Mouse (Mus musculus) liver, postnatal 0 days (tissue): ENCODE data around the gene Atf7ip. TPM values are rescaled to one million over a fixed set of nuclear protein-coding genes. Genes with fewer than 3 reads are reported as not detected.

Source experiments
- ATAC-seq: fragments of 200-750 bp; cut with Nextera tagmentation; 2 replicates; pipeline ENCODE4 v1.8.0; 2017; ENCODE audit warnings: mild to moderate bottlenecking, moderate library complexity
- DNase-seq: peaks from one replicate; pipeline ENCODE4 v3.0.0-alpha.2; 2016
- H3K27ac ChIP-seq: fragments of 300-500 bp; sonication (generic); 2 replicates; pipeline ENCODE4 v1.5.1; 2014; ENCODE audit warnings: antibody characterized with exemption, moderate library complexity, mild to moderate bottlenecking, low read depth
- H3K27me3 ChIP-seq: fragments of 300-500 bp; sonication (generic); 2 replicates; pipeline ENCODE4 v1.6.1; 2014; ENCODE audit warnings: low read length, control low read depth, mixed read lengths; ENCODE audit not compliant: insufficient read depth
- H3K36me3 ChIP-seq: fragments of 300-500 bp; sonication (generic); replicated peaks from 2 replicates; pipeline ENCODE4 v1.6.1; 2014; ENCODE audit warnings: mild to moderate bottlenecking, control low read depth, low read length, moderate library complexity, mixed read lengths; ENCODE audit not compliant: insufficient read depth
- H3K4me1 ChIP-seq: fragments of 300-500 bp; sonication (generic); 2 replicates; pipeline ENCODE4 v1.6.1; 2014; ENCODE audit warnings: antibody characterized with exemption, mild to moderate bottlenecking, control low read depth; ENCODE audit not compliant: insufficient read depth
- H3K4me2 ChIP-seq: fragments of 300-500 bp; sonication (generic); 2 replicates; pipeline ENCODE4 v1.6.1; 2014; ENCODE audit warnings: low read depth, mild to moderate bottlenecking, low read length, moderate library complexity, mixed read lengths
- H3K4me3 ChIP-seq: fragments of 300-500 bp; sonication (generic); 2 replicates; pipeline ENCODE4 v1.5.1; 2014; ENCODE audit warnings: low read depth, low read length
- H3K9ac ChIP-seq: fragments of 300-500 bp; sonication (generic); replicated peaks from 2 replicates; pipeline ENCODE4 v1.6.1; 2014; ENCODE audit warnings: mild to moderate bottlenecking, moderate library complexity
- H3K9me3 ChIP-seq: fragments of 300-500 bp; sonication (generic); 2 replicates; pipeline ENCODE4 v1.6.1; 2016; ENCODE audit warnings: mild to moderate bottlenecking, control low read depth, low read length, mixed read lengths
- CTCF ChIP-seq: sonication (generic); IDR thresholded peaks from 2 replicates; pipeline ENCODE4 v1.5.1; 2016; ENCODE audit warnings: antibody characterized with exemption, low read depth
- EP300 ChIP-seq: IDR thresholded peaks from 2 replicates; pipeline ENCODE4 v1.6.1; 2016; ENCODE audit warnings: antibody characterized with exemption, low read depth, mild to moderate bottlenecking
- WGBS: fragments of 180-500 bp; shearing (Covaris S2); extraction: QIAGEN DNeasy Blood & Tissue Kit; methylation state at CpG from one replicate; pipeline ENCODE4 v1.1.7; 2014; ENCODE audit not compliant: insufficient replicate concordance; 5-methylcytosine and 5-hydroxymethylcytosine counted together
- polyA plus RNA-seq: library from polyadenylated mRNA; unstranded; fragments of >200 nt; fragmentation: Nextera tagmentation; extraction: Ambion mirVana; gene quantifications from 2 replicates; pipeline ENCODE4 v1.2.1, GENCODE M21; 2015

The Atf7ip gene
- polyA plus RNA-seq, 1 experiment from 2014 or later, result 6.6 TPM

DNA sequence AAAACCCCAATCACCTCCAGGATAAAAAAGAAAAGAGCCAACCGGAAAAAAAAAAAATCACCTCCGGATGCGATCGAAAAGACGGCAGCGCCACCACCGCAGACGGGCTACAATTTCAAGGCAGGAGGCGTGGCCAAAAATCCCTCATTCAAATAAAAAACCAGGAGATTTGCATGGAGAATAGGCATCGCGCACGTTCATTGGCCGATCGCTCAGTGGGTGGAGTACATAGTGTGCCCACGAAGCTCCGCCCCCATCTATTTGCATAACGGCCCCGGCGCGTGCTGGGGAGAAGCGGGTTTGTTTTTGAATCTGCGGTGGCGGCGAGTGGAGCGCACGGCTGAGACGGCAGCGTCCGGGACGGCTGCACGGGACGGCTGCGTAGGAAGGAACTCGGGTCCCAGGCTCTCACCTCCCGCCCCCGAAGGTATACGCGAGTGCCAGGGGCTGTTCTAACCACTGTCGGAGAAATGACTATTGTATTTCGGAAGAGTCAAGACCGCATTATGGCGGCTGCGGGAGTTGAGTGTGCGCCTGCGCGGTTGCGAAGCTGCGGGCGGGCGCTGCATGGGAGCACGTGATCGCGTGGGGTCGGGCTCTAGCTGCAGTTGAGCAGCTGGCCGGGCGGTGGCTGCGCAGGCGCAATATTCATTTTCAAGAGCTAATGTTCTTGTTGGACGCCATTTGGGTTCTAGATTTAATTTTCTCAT lies 12.7 kb downstream of the Atf7ip start:
- H3K9ac ChIP-seq, result peak overlapping the region; percentile 89
- under 1% methylated on average over 59 of the region's 59 CpGs for WGBS
- H3K4me3 ChIP-seq, result peak overlapping the region; percentile 78
- peaks cover 8% of the 10 kb centered on the region; the same call in 1 of the 2 replicates for H3K36me3 ChIP-seq
- peaks cover 9% of the 10 kb centered on the region for H3K9me3 ChIP-seq
- H3K4me1 ChIP-seq, result peaks cover 17% of the 10 kb centered on the region
- H3K27ac ChIP-seq, result peak overlapping the region; percentile 99
- DNase-seq, result peak; percentile 96
- ATAC-seq, result peak; percentile 98
- TF ChIP-seq EP300 (peak; percentile 78), CTCF (peak; percentile 59)
- peak overlapping the region; percentile 68 for H3K4me2 ChIP-seq
- no peaks in the 10 kb centered on the region for H3K27me3 ChIP-seq

DNA sequence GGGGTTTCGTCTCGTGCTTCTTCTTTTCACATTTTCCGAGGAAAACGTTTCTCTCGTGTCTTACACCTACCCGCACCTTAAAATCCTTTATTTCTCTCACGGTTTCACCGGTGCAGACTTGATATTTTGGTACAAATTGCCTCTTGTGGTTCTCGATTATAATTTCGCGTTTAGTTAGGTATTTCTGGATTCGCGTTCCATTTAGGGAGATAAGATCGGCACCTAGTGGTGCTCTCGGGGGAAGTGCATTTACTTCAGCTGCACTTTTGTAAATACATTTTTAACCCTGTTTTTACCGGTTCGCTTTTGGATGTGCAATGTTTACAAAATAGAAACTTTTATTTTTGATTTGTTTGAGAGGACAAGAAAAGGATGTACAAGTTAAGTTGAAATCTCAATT lies 13.3 kb downstream of the Atf7ip start:
- H3K9ac ChIP-seq, result peak overlapping the region; percentile 89
- DNase-seq (no peak), ATAC-seq (peak; percentile 24)
- peaks cover 17% of the 10 kb centered on the region for H3K4me1 ChIP-seq
- H3K36me3 ChIP-seq, result peaks cover 9% of the 10 kb centered on the region; the same call in 1 of the 2 replicates
- H3K4me3 ChIP-seq, result peak overlapping the region; percentile 78
- H3K4me2 ChIP-seq, result peak overlapping the region; percentile 68
- peaks cover 4% of the 10 kb centered on the region for H3K9me3 ChIP-seq
- H3K27me3 ChIP-seq, result no peaks in the 10 kb centered on the region
- H3K27ac ChIP-seq, result peak overlapping the region; percentile 99
- 2% methylated on average over 17 of the region's 17 CpGs for WGBS
- TF ChIP-seq EP300 (no peak; the same call in 1 of the 2 replicates), CTCF (peak; percentile 51)

DNA sequence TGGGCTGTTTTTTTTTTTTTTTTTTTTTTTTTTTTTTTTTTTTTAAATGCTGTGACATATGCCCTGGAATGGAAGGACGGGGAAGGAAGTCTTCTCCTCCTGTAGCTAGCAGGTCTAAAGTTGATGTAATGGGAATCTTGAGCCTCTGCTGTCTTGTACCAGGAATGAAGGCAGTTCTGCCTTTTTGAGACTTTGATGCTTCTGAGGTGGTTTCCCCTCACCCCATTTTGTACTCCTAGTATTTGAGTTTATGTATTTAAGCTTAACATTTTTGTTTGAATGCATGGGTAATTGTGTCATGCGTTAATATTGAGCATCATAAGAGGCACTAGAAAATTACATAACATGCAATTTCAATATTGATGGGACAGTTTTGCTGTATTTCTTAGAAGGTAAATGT lies 14.4 kb downstream of the Atf7ip start:
- no peak for ATAC-seq
- H3K9ac ChIP-seq, result peak overlapping the region; percentile 53; the same call in 1 of the 2 replicates
- H3K4me1 ChIP-seq, result peaks cover 20% of the 10 kb centered on the region

DNA sequence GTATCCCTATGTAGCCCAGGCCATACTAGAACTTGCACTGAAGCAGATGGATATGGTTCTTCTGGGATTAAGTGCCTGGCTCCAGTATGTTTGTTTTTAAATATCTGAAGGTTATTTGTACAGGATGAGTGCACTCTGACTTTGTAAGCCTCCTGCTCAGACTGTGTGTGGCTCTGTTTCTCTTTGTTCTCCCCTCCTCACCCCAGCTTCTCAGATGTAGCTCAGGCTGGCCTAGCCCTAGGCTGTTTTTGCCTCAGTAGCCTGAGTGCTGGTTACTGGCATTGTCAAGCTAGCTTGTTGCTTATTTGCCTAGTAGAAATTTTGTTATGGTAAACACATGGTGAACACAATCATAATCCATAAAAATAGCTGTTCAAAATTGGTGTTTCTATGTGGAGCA lies 15.7 kb downstream of the Atf7ip start:
- H3K4me3 ChIP-seq, result peak overlapping the region; percentile 48
- TF ChIP-seq CTCF (no peak), EP300 (no peak)
- H3K4me2 ChIP-seq, result peak overlapping the region; percentile 0; the same call in 1 of the 2 replicates

More for the DNA sequence above, 14.4 kb downstream of the Atf7ip start:
- peaks cover 19% of the 10 kb centered on the region for H3K36me3 ChIP-seq
- H3K4me3 ChIP-seq, result peak overlapping the region; percentile 48
- no peak overlapping the region for H3K27ac ChIP-seq
- no peak for DNase-seq
- peak overlapping the region; percentile 65 for H3K4me2 ChIP-seq
- H3K27me3 ChIP-seq, result no peaks in the 10 kb centered on the region
- 64% methylated on average over 2 of the region's 2 CpGs for WGBS
- TF ChIP-seq CTCF (no peak), EP300 (no peak)
- H3K9me3 ChIP-seq, result no peaks in the 10 kb centered on the region

DNA sequence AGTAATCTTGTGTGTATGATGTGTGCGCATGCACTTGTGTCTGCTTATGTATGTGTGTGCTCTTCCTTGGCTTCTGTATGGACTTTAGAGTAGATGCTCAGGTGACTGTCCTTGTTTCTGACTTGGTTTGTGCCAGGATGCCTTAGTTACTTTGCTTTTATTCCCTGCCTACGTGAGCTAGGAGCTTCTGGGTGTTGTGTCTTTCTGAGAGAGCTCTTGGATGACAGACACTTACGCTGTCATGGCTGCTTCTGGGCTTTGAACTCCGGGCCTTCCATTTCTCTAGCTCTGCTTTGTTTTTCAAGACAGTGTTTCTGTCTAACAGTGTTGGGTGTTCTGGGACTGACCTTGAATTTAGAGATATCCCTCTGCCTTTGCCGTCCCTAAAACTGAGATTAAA lies 16.7 kb downstream of the Atf7ip start:
- H3K4me1 ChIP-seq, result peaks cover 18% of the 10 kb centered on the region
- H3K4me2 ChIP-seq, result no peak overlapping the region
- no peaks in the 10 kb centered on the region for H3K27me3 ChIP-seq
- H3K27ac ChIP-seq, result no peak overlapping the region
- DNase-seq (no peak), ATAC-seq (no peak)
- 0 out of 2 replicates have a peak, but pooled peaks cover 3% of the 10 kb centered on the region for H3K9me3 ChIP-seq
- TF ChIP-seq CTCF (no peak), EP300 (no peak)
- no peak overlapping the region for H3K9ac ChIP-seq
- 90% methylated on average over 5 of the region's 5 CpGs for WGBS
- H3K4me3 ChIP-seq, result no peak overlapping the region
- peaks cover 19% of the 10 kb centered on the region for H3K36me3 ChIP-seq

More for the DNA sequence above, 15.7 kb downstream of the Atf7ip start:
- 0 out of 2 replicates have a peak, but pooled peaks cover 3% of the 10 kb centered on the region for H3K9me3 ChIP-seq
- no peak overlapping the region for H3K9ac ChIP-seq
- H3K36me3 ChIP-seq, result peaks cover 19% of the 10 kb centered on the region
- ATAC-seq (no peak), DNase-seq (no peak)
- no peaks in the 10 kb centered on the region for H3K27me3 ChIP-seq
- no peak overlapping the region for H3K27ac ChIP-seq
- peaks cover 20% of the 10 kb centered on the region for H3K4me1 ChIP-seq

DNA sequence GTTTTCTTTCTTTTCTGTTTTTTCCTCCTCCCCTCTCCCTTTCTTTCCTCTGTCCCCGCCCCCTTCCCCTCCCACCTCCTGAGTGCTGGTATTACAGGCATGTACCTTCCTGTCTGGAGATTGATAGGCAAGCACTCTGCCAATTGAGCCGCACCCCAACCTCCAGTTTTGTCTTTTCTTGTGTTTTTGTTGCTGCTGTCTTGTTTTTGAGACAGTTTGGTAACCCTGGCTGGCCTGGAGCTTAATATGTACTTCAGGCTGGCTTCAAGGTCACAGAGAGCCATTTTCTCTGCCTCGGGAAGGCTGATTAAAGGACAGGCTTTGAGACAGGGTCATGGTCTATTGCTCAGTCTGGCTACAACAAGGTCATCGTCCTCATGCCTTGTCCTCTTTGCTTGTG lies 18.8 kb downstream of the Atf7ip start:
- TF ChIP-seq CTCF, result no peak
- TF ChIP-seq EP300, result no peak
- DNase-seq, result no peak
- 80% methylated on average over 4 of the region's 4 CpGs for WGBS
- Histone ChIP-seq H3K4me3 (no peak overlapping the region), H3K4me2 (no peak overlapping the region), H3K9ac (no peak overlapping the region), H3K27me3 (no peaks in the 10 kb centered on the region), H3K27ac (0 out of 2 replicates have a peak overlapping the region, but pooled peaks have one; percentile 45), H3K9me3 (0 out of 2 replicates have a peak, but pooled peaks cover 3% of the 10 kb centered on the region), H3K4me1 (peaks cover 16% of the 10 kb centered on the region), H3K36me3 (peaks cover 23% of the 10 kb centered on the region)
- no peak for ATAC-seq
